Mouse (Mus musculus) bone marrow, adult 2 months (tissue): ENCODE data around the gene Brsk1.

Experiments used
- CTCF ChIP-seq: fragments of 200-500 bp; IDR thresholded peaks from 2 replicates; pipeline ENCODE4 v1.5.1; 2011; ENCODE audit warnings: low read length, control low read depth; ENCODE audit not compliant: control insufficient read depth, insufficient read depth
- POLR2A ChIP-seq: fragments of 200-500 bp; IDR thresholded peaks from 2 replicates; pipeline ENCODE4 v1.6.1; 2011; ENCODE audit warnings: low read depth, mild to moderate bottlenecking, control low read depth, low read length, borderline replicate concordance; ENCODE audit not compliant: control insufficient read depth

- TF ChIP-seq CTCF (no peak), POLR2A (no peak)
These were observed 21.2 kb upstream of the Brsk1 start for GRCm38 (mm10) chr7:4669156-4669555.
